Mouse (Mus musculus) kidney, adult 2 months (tissue): Measurements from ENCODE around the gene Rps6ka4. TPM values are rescaled to one million over a fixed set of nuclear protein-coding genes. Genes with fewer than 3 reads are reported as not detected.

Source experiments
- DNase-seq: peaks from one replicate; pipeline ENCODE4 v3.0.0; 2021
- H3K27ac ChIP-seq: fragments of 200-500 bp; 2 replicates; pipeline ENCODE4 v1.5.1; 2012; ENCODE audit warnings: low read depth, low read length, control low read depth, inconsistent platforms; ENCODE audit not compliant: insufficient read depth
- H3K27me3 ChIP-seq: fragments of 200-500 bp; replicated peaks from 2 replicates; pipeline ENCODE4 v1.6.1; 2012; ENCODE audit warnings: mild to moderate bottlenecking, moderate library complexity, low read length, inconsistent platforms; ENCODE audit not compliant: control insufficient read depth, insufficient read depth
- H3K36me3 ChIP-seq: fragments of 200-500 bp; 2 replicates; pipeline ENCODE4 v1.6.1; 2012; ENCODE audit warnings: mild to moderate bottlenecking, moderate library complexity, low read length, inconsistent platforms; ENCODE audit not compliant: control insufficient read depth, insufficient read depth
- H3K4me1 ChIP-seq: fragments of 200-500 bp; 2 replicates; pipeline ENCODE4 v1.6.1; 2011; ENCODE audit warnings: low read length; ENCODE audit not compliant: control insufficient read depth, insufficient read depth
- H3K4me3 ChIP-seq: fragments of 200-500 bp; 2 replicates; pipeline ENCODE4 v1.5.1; 2011; ENCODE audit warnings: mild to moderate bottlenecking, low read depth, low read length, control low read depth; ENCODE audit not compliant: insufficient read depth
- CTCF ChIP-seq: fragments of 200-500 bp; conservative IDR thresholded peaks from 2 replicates; pipeline ENCODE4 v1.5.1; 2011; ENCODE audit warnings: low read depth, mild to moderate bottlenecking, control low read depth, low read length, moderate library complexity, mixed read lengths; ENCODE audit not compliant: insufficient read depth, insufficient read length
- POLR2A ChIP-seq: fragments of 200-500 bp; IDR thresholded peaks from one replicate; pipeline ENCODE4 v1.6.1; 2011; ENCODE audit warnings: low read depth, low read length, control low read depth
- WGBS: fragments of 180-500 bp; shearing (Covaris S2); methylation state at CpG from one replicate; pipeline ENCODE4 v1.1.7; 2018; 5-methylcytosine and 5-hydroxymethylcytosine counted together
- polyA plus RNA-seq: library from polyadenylated mRNA; depleted of rRNA; stranded (reverse); fragments of >200 nt; gene quantifications from 2 replicates; pipeline ENCODE4 v1.2.3, GENCODE M21; 2012

Rps6ka4 gene
- polyA plus RNA-seq, 1 experiment = 19.9 TPM

DNA sequence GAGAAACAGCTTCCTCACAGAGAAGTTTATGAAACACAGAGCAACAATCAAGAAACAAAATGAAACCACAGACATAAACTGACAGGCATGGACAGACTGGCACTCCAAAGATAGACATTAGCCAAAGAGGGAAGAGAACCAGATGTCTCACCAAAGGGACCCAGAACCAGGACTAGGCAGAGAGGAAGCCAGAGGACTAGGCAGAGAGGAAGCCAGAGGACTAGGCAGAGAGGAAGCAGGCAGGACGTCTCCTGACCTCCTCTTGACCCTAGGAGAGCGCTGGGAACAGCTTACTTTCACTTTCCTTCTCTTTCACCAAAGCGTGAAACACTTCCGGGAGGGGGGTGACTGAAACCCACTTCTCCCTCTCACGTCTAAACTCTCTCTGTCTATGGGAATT, 28.9 kb upstream of the Rps6ka4 start:
- peak overlapping the region; percentile 95 for H3K27ac ChIP-seq
- DNase-seq = peak; percentile 86
- WGBS = 4% methylated on average over 5 of the region's 5 CpGs

DNA sequence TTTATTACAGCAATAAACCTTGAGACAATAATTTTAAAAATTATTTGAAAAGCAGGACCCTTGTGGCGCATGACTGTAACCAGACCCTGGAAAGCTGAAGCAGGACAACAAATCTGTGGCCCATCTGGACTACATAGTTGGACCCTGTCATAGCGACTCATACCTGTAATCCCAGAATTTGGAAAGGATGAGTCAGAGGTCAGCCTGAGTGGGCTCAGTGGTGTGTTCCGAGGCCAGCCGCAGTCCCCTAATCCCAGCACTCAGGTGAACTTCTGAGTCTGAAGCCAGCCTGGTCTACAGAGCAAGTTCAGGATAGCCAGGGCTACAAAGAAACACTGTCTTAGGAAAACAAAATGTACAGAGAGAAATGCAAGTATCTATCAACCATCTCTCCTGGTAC, 21.0 kb upstream of the Rps6ka4 start:
- H3K27me3 ChIP-seq = no peaks in the 10 kb centered on the region
- no peak for DNase-seq
- no peaks in the 10 kb centered on the region for H3K4me1 ChIP-seq
- no peaks in the 10 kb centered on the region for H3K36me3 ChIP-seq
- H3K27ac ChIP-seq = no peak overlapping the region
- WGBS = 96% methylated on average over 4 of the region's 4 CpGs
- H3K4me3 ChIP-seq = no peak overlapping the region
- no peak for TF ChIP-seq POLR2A
- no peak for TF ChIP-seq CTCF

More for the DNA sequence above, 28.9 kb upstream of the Rps6ka4 start:
- peaks cover 20% of the 10 kb centered on the region for H3K4me1 ChIP-seq
- H3K4me3 ChIP-seq = peak overlapping the region; percentile 45
- TF ChIP-seq CTCF (no peak), POLR2A (no peak)
- no peaks in the 10 kb centered on the region for H3K36me3 ChIP-seq
- H3K27me3 ChIP-seq = no peaks in the 10 kb centered on the region

DNA sequence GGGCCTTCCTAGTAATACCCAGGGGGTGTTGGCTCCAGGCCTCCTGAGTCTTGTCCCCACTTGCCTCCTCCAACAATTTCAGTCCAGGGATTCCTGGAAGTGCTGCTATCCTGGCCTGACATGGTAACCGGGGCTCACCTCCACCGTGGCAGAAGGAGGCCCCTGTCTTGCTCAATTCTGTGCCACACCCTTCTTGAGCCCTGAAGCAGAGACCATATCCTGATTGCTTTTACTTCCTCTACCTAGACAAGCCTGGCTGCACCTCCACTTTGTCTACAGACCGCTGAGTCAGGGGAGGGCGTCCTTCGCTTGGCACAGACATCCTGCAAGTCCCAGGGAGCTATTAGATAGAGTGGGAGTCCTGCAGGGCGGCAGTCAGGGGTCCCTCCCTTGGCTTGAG, 20.3 kb upstream of the Rps6ka4 start:
- H3K4me3 ChIP-seq = no peak overlapping the region
- no peaks in the 10 kb centered on the region for H3K27me3 ChIP-seq
- no peaks in the 10 kb centered on the region for H3K4me1 ChIP-seq
- no peaks in the 10 kb centered on the region for H3K36me3 ChIP-seq
- no peak for DNase-seq
- 67% methylated on average over 6 of the region's 6 CpGs for WGBS
- TF ChIP-seq CTCF (no peak), POLR2A (no peak)
- no peak overlapping the region for H3K27ac ChIP-seq

DNA sequence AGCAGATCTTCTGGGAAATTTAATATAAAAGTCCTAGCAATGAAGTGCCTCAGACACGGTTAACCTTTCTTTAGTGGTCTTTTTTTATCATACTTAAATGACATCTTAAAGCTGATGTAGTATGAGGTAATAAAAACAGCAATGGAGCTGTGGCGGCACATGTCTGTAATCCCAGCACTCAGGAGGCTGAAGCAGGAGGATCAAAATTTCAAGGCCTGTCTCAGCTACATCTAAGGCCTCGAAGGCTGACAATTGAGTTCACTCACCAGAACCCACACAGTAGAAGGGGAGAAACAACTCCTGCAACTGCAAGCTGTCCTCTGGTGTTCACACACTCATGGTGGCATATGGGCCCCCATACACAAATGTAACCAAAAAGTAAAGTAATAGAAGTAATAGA, 19.5 kb upstream of the Rps6ka4 start:
- H3K4me3 ChIP-seq = no peak overlapping the region
- no peaks in the 10 kb centered on the region for H3K36me3 ChIP-seq
- no peak overlapping the region for H3K27ac ChIP-seq
- 90% methylated on average over 3 of the region's 3 CpGs for WGBS
- no peaks in the 10 kb centered on the region for H3K4me1 ChIP-seq
- TF ChIP-seq CTCF (no peak), POLR2A (no peak)
- H3K27me3 ChIP-seq = no peaks in the 10 kb centered on the region
- no peak for DNase-seq

DNA sequence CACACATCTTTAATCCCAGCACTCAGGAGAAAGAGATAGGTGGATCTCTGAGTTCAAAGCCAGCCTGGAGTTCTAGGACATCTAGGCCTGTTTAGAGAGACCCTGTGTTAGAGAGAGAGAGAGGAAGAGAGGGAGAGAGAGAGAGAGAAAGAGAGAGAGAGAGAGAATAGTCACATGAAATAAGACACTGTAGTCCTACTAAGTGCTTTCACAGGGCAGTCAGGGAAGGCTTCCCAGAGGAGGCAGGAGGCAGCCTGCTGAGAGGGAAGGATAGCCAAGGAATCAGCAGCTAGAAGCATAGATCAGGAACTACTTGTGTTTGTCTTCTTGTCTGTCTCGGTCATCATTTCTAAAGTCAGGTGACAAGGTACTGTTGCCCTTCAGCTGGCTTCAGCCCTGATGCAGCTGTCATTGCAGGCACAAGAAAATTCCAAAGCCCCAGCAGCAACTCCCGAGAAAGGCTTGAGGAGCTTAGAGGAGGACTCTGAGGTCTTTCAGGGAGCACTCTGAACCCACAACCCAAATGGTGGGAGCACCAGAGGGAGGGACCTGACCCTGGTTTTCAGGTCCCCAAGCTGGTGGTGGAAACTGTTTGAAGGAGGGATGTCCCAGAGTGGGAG, 18.7 kb upstream of the Rps6ka4 start:
- TF ChIP-seq CTCF (no peak), POLR2A (no peak)
- H3K27me3 ChIP-seq = no peaks in the 10 kb centered on the region
- DNase-seq = no peak
- H3K4me3 ChIP-seq = no peak overlapping the region
- no peaks in the 10 kb centered on the region for H3K4me1 ChIP-seq
- no peak overlapping the region for H3K27ac ChIP-seq
- H3K36me3 ChIP-seq = no peaks in the 10 kb centered on the region
- 88% methylated on average over 2 of the region's 2 CpGs for WGBS

DNA sequence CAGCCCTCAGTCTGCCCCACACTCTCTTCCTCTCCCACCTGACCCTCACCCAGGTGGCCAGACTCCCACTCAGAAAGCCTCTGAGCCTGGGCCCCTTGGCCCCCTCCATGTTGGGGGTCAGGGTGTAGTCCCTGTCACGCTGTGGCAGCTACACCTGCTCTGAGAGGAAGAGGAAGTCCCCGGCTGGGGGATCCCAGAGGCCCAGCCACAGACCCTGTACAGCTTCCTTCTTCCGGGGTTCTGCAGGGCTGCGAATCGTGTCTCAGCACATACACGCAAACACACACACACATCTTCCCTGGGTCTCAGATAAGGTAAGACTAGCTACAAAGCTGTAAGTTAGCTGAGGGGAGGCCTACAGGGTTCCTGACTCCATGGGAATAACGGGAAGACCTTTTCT, 17.6 kb upstream of the Rps6ka4 start, which contains the start of gene Ccdc88b:
Gene Ccdc88b, minus strand, starts transcription at position 181 of the 400 bp plus-strand sequence.
- WGBS = 87% methylated on average over 7 of the region's 7 CpGs
- Histone ChIP-seq H3K4me3 (no peak within 1 kb of the TSS), H3K27ac (no peak within 1 kb of the TSS), H3K27me3 (no peaks in the 10 kb centered on the region), H3K36me3 (no peaks in the 10 kb centered on the region), H3K4me1 (no peaks in the 10 kb centered on the region)
- no peak for DNase-seq
- TF ChIP-seq POLR2A (no peak), CTCF (no peak)

DNA sequence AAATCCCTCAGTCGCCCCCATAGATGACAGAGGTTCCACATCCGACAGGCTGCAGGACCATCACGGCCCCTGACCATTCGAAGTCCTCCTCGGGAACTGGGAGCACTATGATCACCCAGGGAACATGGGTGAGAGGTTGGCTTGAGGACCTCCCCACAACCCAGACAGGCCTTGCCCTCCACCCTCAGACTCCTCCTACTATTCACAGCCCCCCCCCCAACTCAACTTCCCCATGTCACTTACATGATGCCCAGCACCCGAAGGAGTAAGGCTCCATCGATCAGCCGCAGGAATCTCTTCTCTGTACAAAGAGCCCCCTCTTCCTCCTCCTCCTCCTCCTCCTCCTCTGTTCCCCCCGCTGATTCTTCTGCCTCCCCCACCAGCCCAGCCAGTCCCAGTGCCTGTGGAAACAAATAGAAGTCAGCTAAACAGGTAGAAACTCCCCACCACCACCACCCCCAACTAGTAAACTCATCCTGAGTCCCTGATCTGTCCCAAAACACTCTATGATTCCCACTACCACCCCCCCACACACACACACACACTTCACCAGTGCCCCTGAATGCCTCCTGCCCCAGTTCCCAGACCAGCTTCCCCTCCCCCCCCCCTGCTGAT, 17.1 kb upstream of the Rps6ka4 start:
- H3K27me3 ChIP-seq = no peaks in the 10 kb centered on the region
- 76% methylated on average over 9 of the region's 9 CpGs for WGBS
- no peaks in the 10 kb centered on the region for H3K4me1 ChIP-seq
- no peaks in the 10 kb centered on the region for H3K36me3 ChIP-seq
- no peak overlapping the region for H3K4me3 ChIP-seq
- no peak overlapping the region for H3K27ac ChIP-seq
- DNase-seq = no peak
- no peak for TF ChIP-seq CTCF
- TF ChIP-seq POLR2A = no peak

DNA sequence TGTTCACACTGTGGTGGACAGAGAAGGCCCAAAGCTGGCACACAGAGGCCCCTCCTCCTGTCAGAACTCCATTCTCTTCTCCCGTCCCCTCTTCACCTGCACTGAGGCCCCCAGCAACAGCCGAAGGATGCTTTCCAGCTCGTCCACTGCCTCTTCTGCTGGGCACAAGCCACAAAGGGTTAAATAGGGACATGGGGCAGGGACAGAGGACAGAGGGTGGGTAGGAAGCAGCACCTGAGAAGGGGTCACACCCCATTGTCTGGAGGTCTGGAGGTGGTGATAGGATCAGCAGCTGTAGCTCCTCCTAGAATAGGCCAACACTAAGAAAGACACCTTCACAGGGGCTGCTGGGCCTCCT, 16.5 kb upstream of the Rps6ka4 start:
- TF ChIP-seq CTCF = no peak
- TF ChIP-seq POLR2A = no peak
- H3K27me3 ChIP-seq = no peaks in the 10 kb centered on the region
- H3K36me3 ChIP-seq = no peaks in the 10 kb centered on the region
- 83% methylated on average over 3 of the region's 3 CpGs for WGBS
- H3K27ac ChIP-seq = no peak overlapping the region
- DNase-seq = no peak
- H3K4me1 ChIP-seq = no peaks in the 10 kb centered on the region
- no peak overlapping the region for H3K4me3 ChIP-seq
